Mouse (Mus musculus) forebrain, embryonic 15.5 days (tissue): ENCODE measurements at regions not wholly inside any gene's neighbourhood (a gene's known extent, or its start where the extent isn't known, plus 50 kb on each side); places are given as distances from the start of the nearest gene placed in this dataset.
A peak's percentile ranks its signal among the peaks of the same experiment; 100 is the strongest.

Source experiments
- ATAC-seq: fragments of 200-750 bp; cut with Nextera tagmentation; replicated peaks from 2 replicates; pipeline ENCODE4 v1.8.0; 2017; ENCODE audit warnings: mild to moderate bottlenecking, moderate TSS enrichment, moderate library complexity
- H3K27ac ChIP-seq: fragments of 300-500 bp; sonication (generic); replicated peaks from 2 replicates; pipeline ENCODE4 v1.5.1; 2015; ENCODE audit warnings: mild to moderate bottlenecking, inconsistent platforms
- H3K27me3 ChIP-seq: fragments of 300-500 bp; sonication (generic); 2 replicates; pipeline ENCODE4 v1.6.1; 2015; ENCODE audit warnings: inconsistent platforms
- H3K36me3 ChIP-seq: fragments of 300-500 bp; sonication (generic); 2 replicates; pipeline ENCODE4 v1.6.1; 2015; ENCODE audit warnings: mild to moderate bottlenecking, inconsistent platforms
- H3K4me1 ChIP-seq: fragments of 300-500 bp; sonication (generic); 2 replicates; pipeline ENCODE4 v1.6.1; 2015; ENCODE audit warnings: inconsistent platforms
- H3K4me2 ChIP-seq: fragments of 300-500 bp; sonication (generic); replicated peaks from 2 replicates; pipeline ENCODE4 v1.6.1; 2015; ENCODE audit warnings: mild to moderate bottlenecking, inconsistent platforms
- H3K4me3 ChIP-seq: fragments of 300-500 bp; sonication (generic); 2 replicates; pipeline ENCODE4 v1.5.1; 2015; ENCODE audit warnings: mild to moderate bottlenecking, inconsistent platforms
- H3K9ac ChIP-seq: fragments of 300-500 bp; sonication (generic); replicated peaks from 2 replicates; pipeline ENCODE4 v1.6.1; 2015; ENCODE audit warnings: mild to moderate bottlenecking, inconsistent platforms
- H3K9me3 ChIP-seq: fragments of 300-500 bp; sonication (generic); 2 replicates; pipeline ENCODE4 v1.6.1; 2016; ENCODE audit warnings: inconsistent platforms
- WGBS: fragments of 180-500 bp; shearing (Covaris S2); methylation state at CpG from one replicate; pipeline ENCODE4 v1.1.7; 2015; ENCODE audit warnings: mixed read lengths; 5-methylcytosine and 5-hydroxymethylcytosine counted together

- Histone ChIP-seq H3K9ac (no peak overlapping the region), H3K9me3 (no peaks in the 10 kb centered on the region), H3K27ac (no peak overlapping the region), H3K27me3 (no peaks in the 10 kb centered on the region), H3K4me1 (no peaks in the 10 kb centered on the region), H3K4me2 (no peak overlapping the region), H3K36me3 (no peaks in the 10 kb centered on the region), H3K4me3 (no peak overlapping the region)
- 78% methylated on average over 3 of the region's 3 CpGs for WGBS
- no peak for ATAC-seq
Observed at GRCm38 (mm10) chr2:63347562-63347961, 163.5 kb upstream of the Kcnh7 start.

DNA sequence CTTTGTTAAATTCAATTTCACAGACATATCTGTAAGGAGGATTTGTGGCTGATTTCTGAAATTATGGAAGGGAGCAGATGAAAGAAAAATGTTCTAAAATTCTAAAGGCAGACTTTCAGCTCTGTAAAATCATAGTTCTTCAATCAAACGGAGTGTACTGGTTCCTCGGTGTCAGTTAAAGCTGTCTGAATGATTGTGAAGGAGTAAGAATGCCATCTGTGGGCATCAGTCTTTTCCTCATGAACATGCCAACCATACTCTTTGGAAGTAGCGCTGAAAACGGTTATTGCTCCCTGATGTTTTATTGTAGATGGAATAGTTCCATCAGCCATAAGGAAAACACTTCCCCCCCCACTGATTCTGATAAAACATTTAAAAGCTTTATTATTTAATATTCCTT lies 142.7 kb upstream of the Kcnh7 start:
- no peak for ATAC-seq
- Histone ChIP-seq H3K4me2 (no peak overlapping the region), H3K27ac (0 out of 2 replicates have a peak overlapping the region, but pooled peaks have one; percentile 27), H3K9me3 (no peaks in the 10 kb centered on the region), H3K36me3 (no peaks in the 10 kb centered on the region), H3K27me3 (no peaks in the 10 kb centered on the region), H3K4me3 (no peak overlapping the region), H3K9ac (no peak overlapping the region), H3K4me1 (no peaks in the 10 kb centered on the region)
- WGBS = 69% methylated on average over 4 of the region's 4 CpGs

DNA sequence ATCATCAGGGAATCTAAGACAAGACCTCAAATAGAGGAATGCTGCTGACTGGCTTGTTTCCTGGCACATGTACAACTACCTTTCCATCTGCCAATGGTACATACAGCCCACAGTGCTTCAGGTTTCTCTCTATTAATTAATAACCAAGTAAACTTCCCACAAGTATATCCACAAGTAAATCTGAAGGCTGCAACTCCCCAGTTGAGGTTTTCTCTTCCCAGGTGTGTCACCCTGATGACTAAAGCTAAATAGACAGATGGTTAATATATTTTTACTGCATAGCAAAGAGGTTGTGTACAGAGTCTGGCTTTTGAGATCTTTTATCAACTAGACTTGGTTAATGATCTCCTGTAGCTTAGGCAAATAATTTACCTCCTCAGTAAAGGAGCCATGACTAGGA lies 96.8 kb upstream of the Kcnh7 start:
- H3K27me3 ChIP-seq = no peaks in the 10 kb centered on the region
- no peak for ATAC-seq
- no peak overlapping the region for H3K9ac ChIP-seq
- no peak overlapping the region for H3K4me2 ChIP-seq
- H3K27ac ChIP-seq = no peak overlapping the region
- no peaks in the 10 kb centered on the region for H3K9me3 ChIP-seq
- no peaks in the 10 kb centered on the region for H3K36me3 ChIP-seq
- no peak overlapping the region for H3K4me3 ChIP-seq
- no peaks in the 10 kb centered on the region for H3K4me1 ChIP-seq

GRCm38 (mm10) chr2:63273799-63274203 lies 89.7 kb upstream of the Kcnh7 start:
- Histone ChIP-seq H3K9me3 (no peaks in the 10 kb centered on the region), H3K9ac (no peak overlapping the region), H3K27ac (no peak overlapping the region), H3K4me2 (no peak overlapping the region), H3K36me3 (no peaks in the 10 kb centered on the region), H3K27me3 (no peaks in the 10 kb centered on the region), H3K4me3 (no peak overlapping the region), H3K4me1 (no peaks in the 10 kb centered on the region)
- peak; percentile 26; the same call in 1 of the 2 replicates for ATAC-seq
- WGBS = 56% methylated on average over 3 of the region's 3 CpGs

DNA sequence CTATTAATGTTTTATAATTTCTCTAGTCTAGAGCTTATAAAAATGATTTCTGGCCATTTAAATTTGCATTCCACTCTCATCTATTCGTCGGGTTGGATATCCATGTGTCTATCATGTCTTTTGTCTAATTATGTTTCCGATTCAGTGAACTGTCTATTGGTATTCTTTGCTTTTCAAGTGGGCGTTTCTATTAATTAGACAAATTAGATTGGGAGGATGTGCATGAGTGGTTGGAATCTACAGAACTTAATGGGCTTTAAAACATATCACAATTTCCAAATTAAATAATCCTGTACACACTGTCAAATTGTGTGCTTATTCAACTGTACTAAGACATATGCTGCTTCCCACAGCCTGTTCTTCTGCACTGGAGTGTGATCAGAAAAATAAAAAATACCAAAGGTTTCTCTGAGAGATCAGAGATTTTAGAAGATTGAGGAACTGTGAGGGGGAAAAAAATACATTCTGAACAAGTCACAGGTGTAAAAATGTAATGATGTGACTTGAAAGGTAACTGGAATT lies 62.1 kb upstream of the Kcnh7 start:
- Histone ChIP-seq H3K4me2 (no peak overlapping the region), H3K4me3 (no peak overlapping the region), H3K36me3 (no peaks in the 10 kb centered on the region), H3K9me3 (no peaks in the 10 kb centered on the region), H3K27ac (no peak overlapping the region), H3K4me1 (no peaks in the 10 kb centered on the region), H3K9ac (no peak overlapping the region), H3K27me3 (no peaks in the 10 kb centered on the region)
- WGBS = 18% methylated on average over 4 of the region's 4 CpGs
- ATAC-seq = no peak

GRCm38 (mm10) chr2:63239326-63239725 lies 55.2 kb upstream of the Kcnh7 start:
- no peak overlapping the region for H3K4me3 ChIP-seq
- 86% methylated on average over 3 of the region's 3 CpGs for WGBS
- H3K9me3 ChIP-seq = no peaks in the 10 kb centered on the region
- no peak for ATAC-seq
- no peaks in the 10 kb centered on the region for H3K27me3 ChIP-seq
- no peak overlapping the region for H3K4me2 ChIP-seq
- no peak overlapping the region for H3K27ac ChIP-seq
- H3K4me1 ChIP-seq = no peaks in the 10 kb centered on the region
- H3K36me3 ChIP-seq = no peaks in the 10 kb centered on the region
- no peak overlapping the region for H3K9ac ChIP-seq
